Mouse (Mus musculus): ENCODE measurements around the gene Ak4.
"Not testable (repeated sequence)": the region's sequence is repeated elsewhere in the genome, so short reads cannot be mapped to it uniquely, and the experiment has no call there.

Gene Ak4

GRCm38 (mm10) chr4:101424495-101424894 is 5.4 kb downstream of the Ak4 start:
- DNase-seq, result no peak

- DNase-seq, result no peak
These were observed 6.0 kb downstream of the Ak4 start for GRCm38 (mm10) chr4:101425119-101425518.

DNA sequence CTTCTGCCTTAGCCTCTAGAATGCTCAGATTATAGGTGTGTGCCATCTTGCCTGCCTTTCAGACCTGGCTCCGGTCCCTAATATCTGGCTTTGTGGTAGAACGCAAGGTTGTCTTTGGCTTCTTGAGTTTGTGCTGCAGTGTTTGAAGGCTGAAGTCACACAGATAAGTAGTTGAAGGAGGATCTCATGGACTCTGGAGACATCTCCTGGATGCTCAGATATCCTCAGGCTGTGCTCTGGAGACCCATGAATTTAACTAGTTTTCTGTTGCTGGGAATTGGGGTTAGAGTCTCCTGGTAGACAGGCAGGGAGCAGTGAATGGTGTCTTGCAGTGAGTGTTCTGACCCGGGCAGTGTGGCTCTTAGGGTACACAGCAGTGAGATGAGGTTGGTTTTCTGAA is 6.6 kb downstream of the Ak4 start:
- no peak for DNase-seq

- no peak for DNase-seq
These were observed 7.5 kb downstream of the Ak4 start for GRCm38 (mm10) chr4:101426566-101426965.

GRCm38 (mm10) chr4:101427886-101428680 is 9.0 kb downstream of the Ak4 start:
- no peak for DNase-seq

- DNase-seq, result no peak
These were observed 10.0 kb downstream of the Ak4 start for GRCm38 (mm10) chr4:101429073-101429472.

DNA sequence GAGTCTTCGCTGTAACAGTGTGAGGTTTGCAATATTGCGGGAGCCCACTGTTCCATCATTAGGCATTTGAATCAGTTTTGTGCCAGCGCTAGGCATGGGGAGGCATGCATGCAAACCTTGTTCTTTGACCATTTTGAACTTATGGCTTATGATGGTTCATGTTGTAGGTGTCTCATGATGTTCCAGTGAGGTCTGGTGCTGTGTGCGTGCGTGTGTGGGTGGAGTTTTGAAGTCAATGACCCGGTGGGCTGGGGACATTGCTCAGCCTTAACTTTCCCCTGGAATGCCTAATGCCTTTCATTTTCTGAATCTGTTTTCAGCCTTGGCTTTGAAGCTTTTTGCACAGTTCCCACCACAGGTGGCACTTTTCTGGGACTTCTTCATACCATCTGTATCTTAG is 10.9 kb downstream of the Ak4 start:
- no peak for DNase-seq

DNA sequence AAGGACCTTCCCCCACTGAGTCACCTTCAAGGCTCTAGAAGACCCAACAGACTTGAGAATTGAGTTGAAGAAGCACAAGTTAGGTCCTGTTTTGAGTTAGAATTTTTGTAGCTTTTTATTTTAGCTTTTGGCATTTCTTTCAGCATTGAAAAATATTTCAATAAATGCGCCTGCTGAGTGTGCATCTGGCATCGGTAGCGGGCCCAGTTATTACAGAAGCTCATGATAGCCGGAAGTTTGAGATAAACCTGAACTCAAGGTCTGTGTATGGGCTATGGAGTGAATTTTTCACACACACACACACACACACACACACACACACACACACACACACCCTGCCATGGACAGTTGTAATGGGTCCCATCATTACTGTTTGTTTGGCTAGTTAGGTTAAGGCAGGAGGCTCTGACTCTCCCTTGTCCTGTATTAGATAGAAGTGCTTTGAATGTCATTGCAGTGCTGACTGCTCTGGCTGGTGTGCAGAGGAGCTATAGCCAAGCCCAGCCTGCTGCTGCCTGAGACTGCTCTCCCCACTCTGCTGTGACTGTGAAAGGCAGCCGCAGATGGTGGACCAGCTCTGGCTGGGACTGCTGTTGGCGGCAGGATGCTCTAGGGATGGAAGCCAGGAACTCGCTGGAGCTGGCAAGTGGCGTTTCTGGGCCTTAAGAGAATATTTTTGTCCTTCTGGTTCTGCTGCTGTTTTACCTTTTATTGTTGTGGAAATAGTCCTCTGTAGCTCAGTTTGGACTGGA is 17.9 kb downstream of the Ak4 start:
- DNase-seq, result peak; percentile 72

GRCm38 (mm10) chr4:101438271-101438670 is 19.2 kb downstream of the Ak4 start:
- no peak for DNase-seq

- DNase-seq, result no peak
These were observed 20.8 kb downstream of the Ak4 start for GRCm38 (mm10) chr4:101439738-101440389.

DNA sequence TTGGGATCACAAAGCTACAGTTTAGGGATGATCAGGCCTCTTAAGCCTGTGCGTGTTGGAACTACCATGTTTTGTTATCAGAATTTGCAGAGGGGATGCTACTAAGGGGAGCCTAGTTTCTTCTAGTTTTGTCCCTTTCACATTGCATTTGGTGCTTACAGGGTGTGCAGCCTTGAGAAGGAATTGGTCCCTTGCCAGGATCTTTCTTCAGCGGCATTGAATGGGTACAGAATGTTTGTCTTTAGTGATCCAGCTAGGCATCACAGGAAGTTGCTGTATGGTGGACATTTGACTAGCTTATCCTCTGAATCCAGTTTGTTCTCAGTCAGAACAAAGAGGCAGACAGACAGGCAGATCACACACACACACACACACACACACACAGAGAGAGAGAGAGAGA is 23.7 kb downstream of the Ak4 start:
- DNase-seq, result no peak

DNA sequence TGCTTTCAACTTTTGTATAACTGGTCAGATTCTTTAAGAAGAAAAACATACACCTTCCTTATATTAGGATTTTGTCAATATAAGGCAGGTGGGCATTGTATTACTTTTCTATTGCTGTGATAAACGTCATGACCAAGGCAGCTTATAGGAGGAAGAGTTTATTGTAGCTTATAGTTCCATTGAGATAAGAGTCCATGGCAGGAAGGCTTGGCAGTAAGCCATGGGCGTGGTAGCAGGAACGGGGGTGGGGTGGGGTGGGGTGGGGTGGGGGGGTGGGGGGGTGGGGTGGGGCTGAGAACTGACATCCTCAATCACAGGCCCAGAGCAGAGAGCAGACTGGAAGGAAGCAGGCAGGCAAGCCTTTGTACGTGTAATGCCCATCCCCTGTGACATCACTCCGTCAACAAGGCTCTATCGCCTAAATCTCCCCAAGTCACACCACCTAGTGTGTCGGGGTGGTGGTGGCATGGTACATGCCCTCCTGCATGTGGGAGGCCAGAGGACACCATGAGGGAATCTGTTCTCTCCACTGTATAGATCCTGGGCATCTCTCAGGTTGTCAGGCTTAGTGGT is 24.4 kb downstream of the Ak4 start:
- DNase-seq, result no peak

DNA sequence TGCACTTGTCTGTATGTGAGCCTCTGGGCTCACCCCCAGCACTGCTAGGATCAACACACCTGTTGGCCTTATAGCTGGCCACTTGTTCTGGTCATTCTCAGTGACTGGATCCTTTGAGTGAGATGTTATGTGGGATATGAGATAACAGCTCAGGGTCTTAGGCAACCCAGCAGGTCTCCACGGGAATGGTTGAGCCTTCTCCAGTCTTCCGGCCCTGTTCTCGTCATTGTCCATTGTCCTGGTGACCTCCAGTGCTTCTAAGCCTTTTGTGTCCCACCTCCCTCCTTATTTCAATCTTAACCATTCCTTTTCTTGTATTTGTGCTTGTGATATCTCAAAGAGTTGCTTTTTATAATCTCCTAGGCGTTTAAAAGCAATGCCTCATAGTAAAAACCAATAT is 26.6 kb downstream of the Ak4 start:
- no peak for DNase-seq

DNA sequence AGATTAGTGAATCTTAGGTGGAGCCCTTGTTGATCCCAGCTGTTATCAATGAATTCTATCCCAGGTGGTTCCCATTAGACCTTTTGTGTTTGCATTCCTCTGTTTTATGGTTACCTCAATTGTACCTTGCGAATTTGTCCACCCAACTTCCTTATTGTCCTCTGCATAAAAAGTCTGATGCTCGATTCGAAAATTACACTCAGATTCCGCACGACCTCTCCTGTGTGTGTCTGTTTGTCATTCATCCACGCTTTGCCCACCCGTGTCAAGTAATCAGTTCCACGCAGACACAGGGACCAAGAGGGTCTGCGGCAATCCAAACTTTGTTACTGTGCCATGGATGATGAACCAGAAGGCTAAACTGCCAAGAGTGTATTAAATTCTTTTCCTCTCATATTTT is 27.5 kb downstream of the Ak4 start:
- not testable (repeated sequence) for DNase-seq

- no peak for DNase-seq
These were observed 29.6 kb downstream of the Ak4 start for GRCm38 (mm10) chr4:101448701-101449100.

DNA sequence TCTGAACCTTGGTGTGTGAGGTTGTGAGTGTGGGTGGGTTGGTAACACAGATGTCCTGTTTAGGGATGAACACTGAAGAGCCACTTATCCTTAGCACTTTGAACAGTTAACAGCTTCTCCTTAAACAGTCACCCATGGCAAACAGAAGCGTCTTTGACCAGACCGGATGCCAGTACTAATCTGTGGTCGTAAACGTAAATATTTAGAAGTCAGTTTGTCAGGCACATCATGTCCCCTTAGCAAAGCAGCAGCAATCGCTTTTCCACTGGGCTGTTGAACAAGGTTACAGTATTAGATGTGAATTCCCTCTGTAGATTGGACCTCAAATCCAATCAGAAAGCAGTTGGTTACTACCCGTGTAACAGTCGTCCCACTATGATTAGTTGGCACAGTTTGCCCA is 30.3 kb downstream of the Ak4 start:
- no peak for DNase-seq

DNA sequence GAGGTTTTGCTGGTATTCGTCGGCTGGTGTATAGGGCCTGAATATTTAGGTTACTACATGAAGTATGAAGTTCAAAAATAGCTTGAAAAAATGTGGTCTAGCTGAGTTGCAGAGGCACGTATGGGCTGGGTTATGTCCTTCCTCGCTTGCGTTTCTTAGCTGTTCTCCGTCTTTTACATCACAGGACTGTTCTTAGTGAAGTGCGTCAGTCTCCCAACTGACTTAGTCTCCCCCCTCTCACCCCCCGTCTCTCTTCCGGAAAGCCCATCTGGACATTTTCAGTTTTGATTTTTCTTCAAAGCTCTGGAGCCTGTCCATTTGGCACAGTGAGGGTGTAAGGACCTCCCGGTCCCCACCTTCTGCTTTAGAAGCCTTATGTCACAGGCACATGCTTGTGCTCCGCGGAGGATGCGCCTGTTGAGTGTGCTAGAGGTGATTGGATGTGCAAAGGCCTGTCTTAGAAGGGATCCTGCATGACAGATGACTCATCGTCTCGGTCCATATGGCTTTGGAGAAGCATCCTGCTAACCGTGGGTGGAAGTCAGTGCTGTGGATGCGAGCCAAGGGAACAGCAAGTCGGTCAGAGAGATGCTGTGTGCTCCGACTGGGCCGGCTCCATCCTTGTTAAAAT is 31.2 kb downstream of the Ak4 start:
- DNase-seq, result peak; percentile 75

DNA sequence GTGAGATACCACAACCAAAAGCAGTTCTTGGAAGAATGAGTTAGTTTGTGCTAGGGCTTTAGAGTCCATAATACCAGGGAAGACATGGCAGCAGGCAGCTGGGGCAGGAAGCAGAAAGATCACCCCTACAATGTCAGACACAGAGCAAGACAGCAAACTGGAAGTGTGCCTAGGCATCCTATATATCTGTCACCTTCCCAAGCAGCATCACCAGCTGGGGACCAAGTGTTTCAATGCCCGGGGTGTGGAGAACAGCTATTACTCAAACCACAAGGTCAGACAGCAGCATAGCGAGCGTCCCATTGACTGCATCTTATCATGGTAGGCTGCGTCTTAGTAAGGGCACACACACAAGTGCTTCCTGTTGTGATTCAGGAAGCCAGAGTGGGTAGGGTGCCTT is 32.0 kb downstream of the Ak4 start:
- DNase-seq, result no peak

- no peak for DNase-seq
These were observed 33.8 kb downstream of the Ak4 start for GRCm38 (mm10) chr4:101452829-101453228.

DNA sequence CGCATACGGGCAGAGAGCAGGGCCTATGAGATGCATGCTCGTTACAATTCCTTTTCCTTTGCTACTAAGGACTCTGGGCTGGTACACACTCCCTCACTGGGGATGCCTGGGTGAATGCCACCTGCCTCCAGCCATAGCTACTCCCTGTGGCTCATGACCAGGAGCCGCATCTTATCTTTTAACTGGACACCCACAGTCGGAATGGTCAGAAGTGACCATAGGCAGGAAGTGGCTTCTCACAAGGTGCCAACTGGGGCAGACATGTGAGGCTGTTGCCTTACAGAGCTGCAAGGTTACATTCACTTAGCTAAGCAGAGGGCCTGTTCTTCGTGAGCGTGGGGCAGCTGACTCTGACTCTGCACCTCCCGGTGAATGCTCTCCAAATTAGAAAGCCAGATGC is 38.1 kb downstream of the Ak4 start:
- DNase-seq, result no peak

GRCm38 (mm10) chr4:101458341-101458740 is 39.3 kb downstream of the Ak4 start:
- DNase-seq, result peak; percentile 44

GRCm38 (mm10) chr4:101459358-101459757 is 40.3 kb downstream of the Ak4 start:
- no peak for DNase-seq

DNA sequence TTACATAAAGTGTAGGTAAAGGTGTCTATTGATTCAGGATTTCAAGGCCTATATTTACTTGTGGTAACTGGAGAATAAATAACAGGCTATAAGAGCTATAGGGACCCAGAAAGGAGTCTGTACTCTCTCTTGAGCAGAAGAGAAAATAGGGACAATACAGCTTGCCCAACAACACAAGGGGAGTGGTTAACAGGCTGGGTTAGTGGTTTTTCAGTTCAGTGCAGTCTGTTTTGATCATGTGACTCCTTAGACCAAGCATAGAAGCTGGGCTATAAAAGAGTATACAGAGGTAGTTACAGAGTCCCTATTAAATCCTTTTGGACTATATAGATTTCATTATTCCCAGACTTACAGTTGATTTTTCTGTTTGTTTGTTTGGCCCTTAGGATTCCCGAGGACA is 41.0 kb downstream of the Ak4 start:
- no peak for DNase-seq
